Mouse (Mus musculus): ENCODE measurements around the gene Ttc6.

Gene Ttc6

GRCm38 (mm10) chr12:57662986-57663674 lies 99.2 kb downstream of the Ttc6 start:
- DNase-seq (ENCODE audit: low spot score in 2 of 2) = no peak

GRCm38 (mm10) chr12:57672414-57672813 lies 108.5 kb downstream of the Ttc6 start:
- DNase-seq (ENCODE audit: low spot score in 2 of 2) = no peak

- no peak for DNase-seq (ENCODE audit: low spot score in 2 of 2)
Measured at GRCm38 (mm10) chr12:57684967-57685423, 121.1 kb downstream of the Ttc6 start.

- DNase-seq (ENCODE audit: low spot score in 2 of 2) = no peak
Measured at GRCm38 (mm10) chr12:57709966-57710365, 146.1 kb downstream of the Ttc6 start.

GRCm38 (mm10) chr12:57764720-57765119 lies 200.8 kb downstream of the Ttc6 start:
- no peak for DNase-seq (ENCODE audit: low spot score in 2 of 2)

- DNase-seq (ENCODE audit: low spot score in 2 of 2) = no peak
Measured at GRCm38 (mm10) chr12:57776290-57776997, 212.5 kb downstream of the Ttc6 start.

GRCm38 (mm10) chr12:57781926-57782325 lies 218.0 kb downstream of the Ttc6 start:
- no peak for DNase-seq (ENCODE audit: low spot score in 2 of 2)

- DNase-seq (ENCODE audit: low spot score in 2 of 2) = no peak
Measured at GRCm38 (mm10) chr12:57787471-57787870, 223.6 kb downstream of the Ttc6 start.

Measured in spleen, postnatal 36 days (tissue).